Mouse (Mus musculus) kidney, adult 18-20 months (tissue): Measurements from ENCODE around the gene Ptrh2.
"Not testable (repeated sequence)": the region's sequence is repeated elsewhere in the genome, so short reads cannot be mapped to it uniquely, and the experiment has no call there.

Experiments used
- DNase-seq: peaks from one replicate; pipeline ENCODE4 v3.0.0; 2021

The Ptrh2 gene

GRCm38 (mm10) chr11:86734241-86734939 lies 50.6 kb downstream of the Ptrh2 start:
- no peak for DNase-seq

GRCm38 (mm10) chr11:86734993-86735392 lies 51.2 kb downstream of the Ptrh2 start:
- no peak for DNase-seq

GRCm38 (mm10) chr11:86737301-86738000 lies 53.7 kb downstream of the Ptrh2 start:
- no peak for DNase-seq

- DNase-seq, result not testable (repeated sequence)
Measured at GRCm38 (mm10) chr11:86738308-86738707, 54.5 kb downstream of the Ptrh2 start.

GRCm38 (mm10) chr11:86738956-86739355 lies 55.2 kb downstream of the Ptrh2 start:
- DNase-seq, result no peak

- DNase-seq, result no peak
Measured at GRCm38 (mm10) chr11:86739470-86739869, 55.7 kb downstream of the Ptrh2 start.

GRCm38 (mm10) chr11:86741505-86741904 lies 57.7 kb downstream of the Ptrh2 start:
- no peak for DNase-seq
